In genomic region chr16:8751555-8752235, GRCm38 (mm10) we compare ENCODE assay signal across 19 mouse cellular contexts. TPM values are rescaled to one million over a fixed set of nuclear protein-coding genes. Genes with fewer than 3 reads are reported as not detected.
DNase-seq lines count a peak whose midpoint lies in the region; ATAC-seq and TF ChIP-seq lines count a peak whose summit lies in the region.
"Had no signal": no experiment of that assay in that cellular context is flagged by ENCODE, and none has a peak within 500 bp of the region (broad histone marks: within the 10 kb centered on the region; RNA-seq: fewer than 3 reads in every experiment).

No protein-coding gene starts in this region.

- no peaks in the 10 kb centered on the region for H3K27me3 ChIP-seq in heart, embryonic 12.5 days (replicated peaks)
- no peaks in the 10 kb centered on the region for H3K27me3 ChIP-seq in hindbrain, embryonic 10.5 days (ENCODE audit: insufficient read depth, poor library complexity, severe bottlenecking)
- H3K27me3 ChIP-seq: CH12.LX; heart, embryonic 15.5 days; limb, embryonic 12.5 days had no signal

- no peak overlapping the region for H3K27ac ChIP-seq in heart, embryonic 12.5 days (ENCODE audit: poor library complexity, severe bottlenecking)
- H3K27ac ChIP-seq in bone marrow, adult 2 months (ENCODE audit: control insufficient read depth, insufficient read depth, low read depth, low read length, poor library complexity): peak overlapping the region; percentile 57
- H3K27ac ChIP-seq in hindbrain, embryonic 10.5 days: no peak overlapping the region
- H3K27ac ChIP-seq: heart, embryonic 15.5 days; kidney, postnatal 0 days; limb, embryonic 12.5 days had no signal

- TF ChIP-seq CTCF in bone marrow, adult 2 months (IDR thresholded peaks at IDR 0.05; ENCODE audit: control insufficient read depth, insufficient read depth, low read length): no peak

- no peaks in the 10 kb centered on the region for H3K4me1 ChIP-seq in heart, embryonic 12.5 days (replicated peaks)
- H3K4me1 ChIP-seq in bone marrow, adult 2 months (ENCODE audit: control insufficient read depth, insufficient read depth, low read length): peaks cover 8% of the 10 kb centered on the region
- no peaks in the 10 kb centered on the region for H3K4me1 ChIP-seq in hindbrain, embryonic 10.5 days (replicated peaks)
- H3K4me1 ChIP-seq: heart, embryonic 15.5 days; limb, embryonic 12.5 days had no signal

- H3K4me3 ChIP-seq in heart, embryonic 12.5 days: no peak overlapping the region
- no peak overlapping the region for H3K4me3 ChIP-seq in bone marrow, adult 2 months (replicated peaks; ENCODE audit: control insufficient read depth, low read depth, low read length)
- H3K4me3 ChIP-seq in hindbrain, embryonic 10.5 days: no peak overlapping the region
- H3K4me3 ChIP-seq: heart, embryonic 15.5 days; limb, embryonic 12.5 days had no signal

- TF ChIP-seq POLR2A in bone marrow, adult 2 months (IDR thresholded peaks at IDR 0.05; ENCODE audit: borderline replicate concordance, control insufficient read depth, low read depth, low read length): no peak

- H3K4me2 ChIP-seq in heart, embryonic 12.5 days: no peak overlapping the region
- H3K4me2 ChIP-seq: heart, embryonic 15.5 days; limb, embryonic 12.5 days had no signal

- WGBS in heart, embryonic 12.5 days: 58% methylated on average over 5 of the region's 5 CpGs
- WGBS in bone marrow, adult 2 months: 68% methylated on average over 5 of the region's 5 CpGs
- WGBS in hindbrain, embryonic 10.5 days: 85% methylated on average over 5 of the region's 5 CpGs

- H3K36me3 ChIP-seq in heart, embryonic 12.5 days: no peaks in the 10 kb centered on the region
- H3K36me3 ChIP-seq in hindbrain, embryonic 10.5 days: no peaks in the 10 kb centered on the region
- H3K36me3 ChIP-seq: heart, embryonic 15.5 days; limb, embryonic 12.5 days had no signal

- H3K9me3 ChIP-seq in heart, embryonic 12.5 days (replicated peaks): no peaks in the 10 kb centered on the region
- H3K9me3 ChIP-seq in hindbrain, embryonic 10.5 days: no peaks in the 10 kb centered on the region
- H3K9me3 ChIP-seq: heart, embryonic 15.5 days; limb, embryonic 12.5 days had no signal

- ATAC-seq in heart, embryonic 12.5 days (ENCODE audit: insufficient number of reproducible peaks, low FRiP score): peak; percentile 61; the same call in 1 of the 2 replicates
- 0 out of 2 replicates have a peak, but pooled peaks have one; percentile 10 for ATAC-seq in megakaryocyte, adult 5-6 weeks (ENCODE audit: poor library complexity, severe bottlenecking)
- ATAC-seq: forebrain, postnatal 0 days; inflammation-experienced regulatory T-cells, adult 6 months had no signal

- no peak for DNase-seq in heart, postnatal 4 days
- DNase-seq in liver: peak; percentile 72
- DNase-seq in hindbrain, embryonic 10.5 days (ENCODE audit: low spot score): no peak
- DNase-seq in embryo, embryonic 10 days (ENCODE audit: low spot score): no peak
- DNase-seq in right cerebral cortex, postnatal 25 days: no peak
- DNase-seq: adrenal gland, postnatal 25 days; cerebellum, adult 8-10 months; embryo, embryonic 11 days; forebrain, postnatal 0 days; lung, postnatal 10 days; thymus, postnatal 4 days had no signal

- H3K9ac ChIP-seq in heart, embryonic 12.5 days: no peak overlapping the region
- H3K9ac ChIP-seq: forebrain, postnatal 0 days; heart, embryonic 15.5 days; limb, embryonic 12.5 days had no signal

RNA-seq across cellular contexts. Expression of gene Usp7, which starts 40.4 kb away (rescaled TPM):
- polyA plus RNA-seq in heart, embryonic 12.5 days (2016; fragmentation: Nextera tagmentation; extraction: Ambion mirVana): 17.1 and 21.1 TPM in 2 replicates
- 10 to 100 TPM; 93.2 to 93.6 TPM for total RNA-seq in heart, postnatal 4 days (2021)
- polyA plus RNA-seq in bone marrow, adult 2 months (2011; ENCODE audit: insufficient read depth, insufficient read length, low replicate concordance, missing spikeins): 136 TPM in 2 replicates
- total RNA-seq in megakaryocyte, adult 5-6 weeks (2015): 127 and 132 TPM in 2 replicates
- total RNA-seq in megakaryocyte, adult 5-6 weeks (2017): 122 and 137 TPM in 2 replicates
- polyA plus RNA-seq in hindbrain, embryonic 10.5 days (2016; fragmentation: Nextera tagmentation; extraction: Ambion mirVana): 23.3 and 29.8 TPM in 2 replicates
